Mouse (Mus musculus): ENCODE results near the gene Trip6. TPM values are rescaled to one million over a fixed set of nuclear protein-coding genes. Genes with fewer than 3 reads are reported as not detected.

Trip6 gene
- total RNA-seq, 2 experiments from 2014 or later = 5.2 to 5.3 TPM

DNA sequence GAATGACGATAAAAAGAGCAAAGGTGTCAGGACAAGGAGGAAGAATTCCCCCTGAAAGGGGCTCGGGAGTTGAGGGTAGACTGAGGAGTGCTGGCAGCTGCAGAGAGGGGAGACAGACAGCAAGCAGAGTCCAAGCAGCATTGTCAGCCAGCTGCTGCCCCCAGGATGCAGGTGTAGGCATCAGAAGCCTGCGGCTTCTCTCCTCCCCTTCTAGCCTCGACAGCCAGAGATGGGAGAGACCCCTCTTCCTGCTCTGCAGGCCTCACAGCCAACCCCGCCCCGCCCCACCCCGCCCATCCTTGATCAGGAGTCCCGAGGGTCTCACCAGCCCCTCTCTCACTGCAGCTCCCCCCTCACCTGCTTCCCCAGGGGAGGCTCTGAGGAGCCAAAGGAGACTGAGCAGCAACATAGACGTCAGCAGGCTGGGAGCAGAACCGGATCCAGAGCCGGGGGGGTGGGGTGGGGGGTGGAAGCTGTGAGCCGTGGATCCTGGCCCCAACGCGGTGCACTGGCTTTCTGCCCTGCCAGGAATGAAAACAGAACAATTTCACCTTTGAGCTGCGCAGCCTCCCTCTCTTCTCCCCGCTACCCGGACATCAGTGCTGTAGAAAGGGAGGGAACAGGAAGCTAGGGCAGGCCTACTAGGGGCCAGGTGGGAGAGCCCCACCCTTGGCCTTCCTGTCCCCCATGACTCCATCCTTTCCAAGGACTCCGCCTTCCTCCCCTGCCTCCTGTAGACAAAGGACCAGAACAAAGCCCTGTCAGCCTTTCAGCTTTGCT lies 45.9 kb downstream of the Trip6 start:
- DNase-seq = no peak

DNA sequence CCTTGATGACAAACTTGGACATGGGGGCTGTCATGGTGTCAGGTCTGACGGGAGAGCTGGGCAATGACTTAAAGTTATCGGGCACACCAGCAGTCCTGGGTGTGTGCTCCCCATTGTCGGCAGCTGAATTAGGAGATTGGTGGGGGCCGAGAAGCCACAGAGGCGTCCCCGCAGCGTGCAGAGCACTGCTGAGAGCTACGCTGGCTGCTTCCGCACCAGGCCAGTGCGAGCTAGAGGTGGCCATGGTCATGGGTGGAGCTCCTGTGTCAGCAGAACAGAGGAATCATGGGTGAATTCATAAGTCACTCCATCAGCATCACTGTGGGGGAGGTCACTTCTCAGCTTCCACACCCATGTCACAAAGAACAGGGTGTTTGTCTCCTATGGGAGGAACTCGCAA lies 49.4 kb downstream of the Trip6 start:
- no peak for DNase-seq

- DNase-seq = no peak
These were observed 50.1 kb downstream of the Trip6 start for GRCm38 (mm10) chr5:137263897-137264720.

Small RNA genes lying within 50 kb of the gene (microRNA-seq; reads per million reads assigned to microRNA genes)
- gene Mir7036 (ENCODE audit: borderline replicate concordance in 2 of 2) = 0 to 0.26 reads per million in 2 experiments
- gene Mir8116 (ENCODE audit: borderline replicate concordance in 2 of 2) = 0 reads per million in 2 experiments

Other genes with a start within 250 kb of the Trip6 start
- 1 to 10 TPM; 1.3 to 4.9 TPM for gene Serpine1, start 242.1 kb downstream of the Trip6 start, total RNA-seq (2021)
- 1 to 10 TPM; 7.4 TPM for gene Trim56, start 198.2 kb downstream of the Trip6 start, total RNA-seq (2021)
- not detected for gene Muc3, start 165.1 kb downstream of the Trip6 start, total RNA-seq (2021)
- gene Muc3a, start 102.0 kb downstream of the Trip6 start, total RNA-seq (2021) = under 1 TPM; 0.15 to 0.27 TPM
- 10 to 100 TPM; 26.4 to 40.7 TPM for gene Ache, start 26.9 kb downstream of the Trip6 start, total RNA-seq (2021)
- gene Ufsp1, start 19.8 kb downstream of the Trip6 start, total RNA-seq (2021) = 10 to 100 TPM; 18.3 to 24.4 TPM
- 10 to 100 TPM; 38.5 to 44.7 TPM for gene Srrt, start 6.7 kb downstream of the Trip6 start, total RNA-seq (2021)
- gene Slc12a9, start 19.2 kb upstream of the Trip6 start, total RNA-seq (2021) = 1 to 10 TPM; 2.3 to 3.1 TPM
- 10 to 100 TPM; 13.4 to 15.8 TPM for gene Ephb4, start 35.7 kb upstream of the Trip6 start, total RNA-seq (2021)
- gene Zan, start 162.7 kb upstream of the Trip6 start, total RNA-seq (2021) = under 1 TPM in 1 of 2 experiments, not detected in 1; 0.08 TPM
- 1 to 10 TPM; 9.7 to 9.9 TPM for gene Pop7, start 188.1 kb upstream of the Trip6 start, total RNA-seq (2021)
- 10 to 100 TPM; 15.2 to 17.5 TPM for gene Gigyf1, start 204.1 kb upstream of the Trip6 start, total RNA-seq (2021)
- gene Epo, start 218.8 kb upstream of the Trip6 start, total RNA-seq (2021) = not detected
- gene Gnb2, start 219.1 kb upstream of the Trip6 start, total RNA-seq (2021) = 100 to 1,000 TPM; 129 to 130 TPM
- not detected for gene Actl6b, start 239.1 kb upstream of the Trip6 start, total RNA-seq (2021)